Mouse (Mus musculus) mature B cell (primary cell): ENCODE measurements around the gene Fgr.

Experiments
- in situ Hi-C: fragments of 300-500 bp; cut with MboI; formaldehyde crosslinking; loops from 2 replicates; pipeline ENCODE4 v1.14.3; 2019

The Fgr gene

GRCm38 (mm10) chr4:132958741-132959678 lies 14.9 kb upstream of the Fgr start:
- in situ Hi-C loops = no loop called here

GRCm38 (mm10) chr4:132959679-132960045 lies 14.2 kb upstream of the Fgr start:
- in situ Hi-C loops = no loop called here

GRCm38 (mm10) chr4:132960313-132960712 lies 13.6 kb upstream of the Fgr start:
- in situ Hi-C loops = no loop called here

- in situ Hi-C loops = no loop called here
These were observed 12.8 kb upstream of the Fgr start for GRCm38 (mm10) chr4:132960864-132961639.

GRCm38 (mm10) chr4:132961866-132962265 lies 12.0 kb upstream of the Fgr start:
- in situ Hi-C loops = no loop called here

GRCm38 (mm10) chr4:132962628-132963027 lies 11.3 kb upstream of the Fgr start:
- in situ Hi-C loops = no loop called here

- in situ Hi-C loops = no loop called here
These were observed 10.5 kb upstream of the Fgr start for GRCm38 (mm10) chr4:132963436-132963835.

GRCm38 (mm10) chr4:132964064-132964463 lies 9.8 kb upstream of the Fgr start:
- in situ Hi-C loops = no loop called here

GRCm38 (mm10) chr4:132964473-132964872 lies 9.4 kb upstream of the Fgr start:
- in situ Hi-C loops = no loop called here

GRCm38 (mm10) chr4:132968105-132968938 lies 5.6 kb upstream of the Fgr start:
- in situ Hi-C loops = no loop called here

- in situ Hi-C loops = no loop called here
These were observed 2.3 kb upstream of the Fgr start for GRCm38 (mm10) chr4:132971601-132972000.

GRCm38 (mm10) chr4:132972101-132972500 lies 1.8 kb upstream of the Fgr start:
- in situ Hi-C loops = no loop called here

- in situ Hi-C loops = no loop called here
These were observed 1.3 kb upstream of the Fgr start for GRCm38 (mm10) chr4:132972556-132972955.

GRCm38 (mm10) chr4:132973186-132973585 lies 709 bp upstream of the Fgr start:
- in situ Hi-C loops = no loop called here

- in situ Hi-C loops = no loop called here
These were observed 1.0 kb downstream of the Fgr start for GRCm38 (mm10) chr4:132974904-132975303.

GRCm38 (mm10) chr4:132975791-132976190 lies 1.9 kb downstream of the Fgr start:
- in situ Hi-C loops = no loop called here

GRCm38 (mm10) chr4:132976729-132977128 lies 2.8 kb downstream of the Fgr start:
- in situ Hi-C loops = no loop called here

- in situ Hi-C loops = no loop called here
These were observed 3.7 kb downstream of the Fgr start for GRCm38 (mm10) chr4:132977597-132977996.

- in situ Hi-C loops = no loop called here
These were observed 5.3 kb downstream of the Fgr start for GRCm38 (mm10) chr4:132979186-132979585.

- in situ Hi-C loops = no loop called here
These were observed 7.7 kb downstream of the Fgr start for GRCm38 (mm10) chr4:132981621-132982020.

- in situ Hi-C loops = no loop called here
These were observed 9.1 kb downstream of the Fgr start for GRCm38 (mm10) chr4:132982999-132983398.
